Mouse (Mus musculus) thymus, adult 2 months (tissue): Measurements from ENCODE around the gene Spryd7.

ENCODE experiments used
- CTCF ChIP-seq: fragments of 200-500 bp; IDR thresholded peaks from 2 replicates; pipeline ENCODE4 v1.5.1; 2012; ENCODE audit warnings: mild to moderate bottlenecking, control low read depth, low read length, moderate library complexity, borderline replicate concordance; ENCODE audit not compliant: control insufficient read depth, poor library complexity, insufficient read depth; ENCODE audit errors: extremely low read depth
- POLR2A ChIP-seq: fragments of 200-500 bp; IDR thresholded peaks from 2 replicates; pipeline ENCODE4 v1.6.1; 2012; ENCODE audit warnings: mild to moderate bottlenecking, low read length, control low read depth, moderate library complexity; ENCODE audit not compliant: control insufficient read depth, poor library complexity, insufficient read depth; ENCODE audit errors: extremely low read depth

DNA sequence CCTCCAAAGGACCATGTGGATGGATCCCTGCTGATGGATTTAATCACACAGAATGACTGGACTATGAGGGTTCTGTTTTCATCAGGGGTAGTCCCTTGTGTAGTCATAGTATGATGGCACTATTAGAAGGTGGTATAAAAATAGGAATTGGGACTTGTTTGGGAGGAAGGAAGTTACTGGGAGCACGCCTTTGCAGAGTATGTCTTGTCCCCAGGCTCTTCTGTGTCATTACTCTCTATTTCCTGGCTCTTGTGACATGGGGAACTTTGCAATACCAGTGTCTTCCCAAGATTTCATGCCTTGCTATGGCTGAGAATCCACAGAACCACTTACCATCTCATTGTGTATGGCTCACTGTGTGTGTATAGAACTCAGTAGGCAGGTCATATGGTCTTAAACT is 8.1 kb downstream of the Spryd7 start:
- TF ChIP-seq POLR2A (no peak), CTCF (no peak)
